ENCODE assay signal across 14 mouse cellular contexts in genomic region chr15:77733903-77734302, GRCm38 (mm10). TPM values are rescaled to one million over a fixed set of nuclear protein-coding genes. Genes with fewer than 3 reads are reported as not detected.
"Had no signal": no experiment of that assay in that cellular context is flagged by ENCODE, and none has a peak within 500 bp of the region (broad histone marks: within the 10 kb centered on the region; RNA-seq: fewer than 3 reads in every experiment).

No protein-coding gene starts in this region.

RNA-seq across cellular contexts. Expression of gene Apol9b, which starts 5.1 kb away (rescaled TPM):
- polyA plus RNA-seq: heart, embryonic 14.5 days; hindbrain, embryonic 10.5 days; hindbrain, embryonic 12.5 days; kidney, embryonic 15.5 days; limb, embryonic 11.5 days; limb, embryonic 13.5 days; liver, embryonic 12.5 days had no signal

RNA-seq across cellular contexts. Expression of gene Apol8, which starts 22.9 kb away (rescaled TPM):
- polyA plus RNA-seq: heart, adult 2 months; heart, embryonic 14.5 days; hindbrain, embryonic 14.5 days; kidney, postnatal 0 days; large intestine, adult 2 months; limb, embryonic 11.5 days; limb, embryonic 13.5 days; liver, adult 2 months had no signal

RNA-seq across cellular contexts. Expression of gene Apol7e, which starts 35.2 kb away (rescaled TPM):
- polyA plus RNA-seq: heart, embryonic 12.5 days; hindbrain, embryonic 10.5 days; hindbrain, embryonic 12.5 days; hindbrain, embryonic 14.5 days; hindbrain, embryonic 16.5 days; kidney, embryonic 15.5 days; kidney, postnatal 0 days; limb, embryonic 11.5 days; limb, embryonic 13.5 days; liver, embryonic 12.5 days had no signal
